Mouse (Mus musculus): ENCODE results near the gene Btg1.

GRCm38 (mm10) chr10:96633145-96633516 lies 16.3 kb downstream of the Btg1 start:
- TF ChIP-seq POLR2A (IDR thresholded peaks at IDR 0.05; ENCODE audit: low read depth, low read length) (no peak), CTCF (IDR thresholded peaks at IDR 0.05; ENCODE audit: extremely low read depth, insufficient read depth, insufficient read length, insufficient replicate concordance) (no peak)
